Mouse (Mus musculus): ENCODE data around the gene Fam81a. TPM values are rescaled to one million over a fixed set of nuclear protein-coding genes. Genes with fewer than 3 reads are reported as not detected.

The Fam81a gene
- polyA plus RNA-seq, 1 experiment from 2014 or later, result 20.9 TPM

DNA sequence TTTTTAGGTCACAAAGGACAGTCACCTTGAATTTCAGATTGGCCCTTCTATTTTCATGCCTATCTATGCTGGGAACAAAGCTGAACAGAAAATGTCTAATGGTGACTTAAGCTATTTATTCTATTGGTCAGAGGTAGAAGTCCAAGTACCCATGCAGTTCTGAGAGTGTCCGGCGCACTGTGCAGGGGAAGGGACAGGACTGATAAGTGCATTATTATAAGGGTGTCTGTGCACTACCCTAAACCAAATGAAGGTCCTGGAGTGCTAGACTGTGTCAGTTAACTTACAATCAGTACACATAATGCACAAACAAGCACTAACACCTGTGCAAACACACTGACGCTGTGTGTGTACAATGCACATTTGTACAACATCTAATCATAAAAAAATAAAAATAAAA lies 74.9 kb downstream of the Fam81a start:
- WGBS (ENCODE audit: insufficient replicate concordance), result 75% methylated on average over 3 of the region's 3 CpGs
- H3K4me2 ChIP-seq, result no peak overlapping the region

DNA sequence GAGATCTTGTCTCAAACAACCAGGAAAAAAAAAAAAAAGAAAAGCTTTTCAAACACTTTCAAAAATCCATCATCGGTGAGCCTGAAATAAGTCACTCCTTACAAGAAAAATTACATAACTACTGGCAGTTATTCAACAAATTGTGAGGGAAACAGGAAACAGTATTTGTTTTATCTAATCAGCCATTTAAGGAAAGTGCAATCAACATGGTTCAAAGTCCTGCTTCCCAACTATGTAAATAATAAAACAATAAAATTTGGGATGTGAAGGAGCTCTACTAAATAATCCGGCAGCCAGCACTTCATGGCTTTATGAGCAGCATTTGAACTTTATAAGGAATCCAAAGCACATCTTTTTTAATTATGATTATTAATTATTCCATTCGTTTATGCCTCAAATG lies 80.3 kb downstream of the Fam81a start:
- H3K27ac ChIP-seq (ENCODE audit: low read depth, low read length), result no peak overlapping the region
- H3K36me3 ChIP-seq (ENCODE audit: control insufficient read depth, insufficient read depth, low read length), result no peaks in the 10 kb centered on the region
- H3K27me3 ChIP-seq (ENCODE audit: control insufficient read depth, insufficient read depth, low read length), result no peaks in the 10 kb centered on the region
- H3K4me1 ChIP-seq (ENCODE audit: control insufficient read depth, insufficient read depth, low read length), result no peaks in the 10 kb centered on the region
- no peaks in the 10 kb centered on the region for H3K9me3 ChIP-seq (replicated peaks; ENCODE audit: control insufficient read depth, low read length)
- H3K4me2 ChIP-seq, result no peak overlapping the region
- no peak for ATAC-seq (replicated peaks; ENCODE audit: insufficient number of reproducible peaks, low FRiP score, low TSS enrichment)
- WGBS (ENCODE audit: insufficient replicate concordance), result 76% methylated on average over 3 of the region's 3 CpGs
- H3K9ac ChIP-seq (ENCODE audit: low read depth, low read length), result no peak overlapping the region
- H3K4me3 ChIP-seq (ENCODE audit: low read depth, low read length), result no peak overlapping the region

More for the DNA sequence above, 74.9 kb downstream of the Fam81a start:
- Histone ChIP-seq H3K27me3 (ENCODE audit: control insufficient read depth, insufficient read depth, low read length) (no peaks in the 10 kb centered on the region), H3K4me3 (ENCODE audit: low read depth, low read length) (no peak overlapping the region), H3K27ac (ENCODE audit: low read depth, low read length) (no peak overlapping the region), H3K4me1 (ENCODE audit: control insufficient read depth, insufficient read depth, low read length) (no peaks in the 10 kb centered on the region), H3K36me3 (ENCODE audit: control insufficient read depth, insufficient read depth, low read length) (no peaks in the 10 kb centered on the region), H3K9ac (ENCODE audit: low read depth, low read length) (no peak overlapping the region), H3K9me3 (replicated peaks; ENCODE audit: control insufficient read depth, low read length) (no peaks in the 10 kb centered on the region)
- no peak for ATAC-seq (replicated peaks; ENCODE audit: insufficient number of reproducible peaks, low FRiP score, low TSS enrichment)

DNA sequence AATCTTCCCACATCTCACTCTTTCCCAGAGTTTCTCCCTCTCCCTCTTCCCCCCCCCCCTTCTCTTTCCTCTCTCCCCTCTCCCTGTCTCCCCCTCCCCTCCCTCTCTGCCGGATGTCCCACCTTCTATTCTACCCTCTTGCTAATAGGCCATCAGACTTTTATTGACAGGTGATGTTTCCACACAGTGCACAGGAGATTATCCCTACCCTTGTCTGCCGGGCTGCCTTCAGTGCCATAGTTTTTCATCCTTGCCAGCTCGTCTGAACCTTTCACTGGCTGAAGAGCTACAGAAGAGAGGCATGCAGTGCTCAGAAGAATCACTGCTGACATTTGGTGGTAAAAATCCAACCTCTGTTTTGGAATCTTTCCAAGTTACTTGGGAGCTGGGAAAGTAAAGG lies 88.9 kb downstream of the Fam81a start:
- Histone ChIP-seq H3K4me2 (no peak overlapping the region), H3K36me3 (ENCODE audit: control insufficient read depth, insufficient read depth, low read length) (no peaks in the 10 kb centered on the region), H3K27me3 (ENCODE audit: control insufficient read depth, insufficient read depth, low read length) (no peaks in the 10 kb centered on the region), H3K4me3 (ENCODE audit: low read depth, low read length) (no peak overlapping the region), H3K4me1 (ENCODE audit: control insufficient read depth, insufficient read depth, low read length) (peaks cover 2% of the 10 kb centered on the region; the same call in 1 of the 2 replicates), H3K27ac (ENCODE audit: low read depth, low read length) (no peak overlapping the region), H3K9ac (ENCODE audit: low read depth, low read length) (no peak overlapping the region), H3K9me3 (replicated peaks; ENCODE audit: control insufficient read depth, low read length) (no peaks in the 10 kb centered on the region)
- ATAC-seq (replicated peaks; ENCODE audit: insufficient number of reproducible peaks, low FRiP score, low TSS enrichment), result no peak
- WGBS (ENCODE audit: insufficient replicate concordance), result 43% methylated on average over 3 of the region's 3 CpGs

DNA sequence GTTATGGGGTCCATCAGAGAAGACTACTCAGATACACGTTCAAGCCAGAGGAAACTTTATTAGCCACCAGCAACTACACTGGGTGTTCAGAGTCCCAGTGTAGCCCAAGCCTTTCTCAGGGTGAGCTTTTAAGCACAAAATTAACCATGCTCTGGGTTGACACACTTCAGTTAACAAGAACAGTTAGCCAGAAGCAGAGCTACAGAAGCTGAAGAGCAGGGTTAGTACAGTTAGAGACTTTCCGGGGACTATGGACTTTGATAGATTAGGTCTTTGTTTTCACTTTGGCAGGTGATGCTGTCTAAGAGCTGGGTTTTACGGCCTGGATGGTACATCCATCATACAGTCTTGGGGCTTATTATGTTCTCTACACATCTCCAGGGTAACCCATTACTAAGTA lies 89.6 kb downstream of the Fam81a start:
- 76% methylated on average over 3 of the region's 3 CpGs for WGBS (ENCODE audit: insufficient replicate concordance)
- ATAC-seq (replicated peaks; ENCODE audit: insufficient number of reproducible peaks, low FRiP score, low TSS enrichment), result no peak
- Histone ChIP-seq H3K4me1 (ENCODE audit: control insufficient read depth, insufficient read depth, low read length) (peaks cover 2% of the 10 kb centered on the region; the same call in 1 of the 2 replicates), H3K4me3 (ENCODE audit: low read depth, low read length) (no peak overlapping the region), H3K4me2 (no peak overlapping the region), H3K9ac (ENCODE audit: low read depth, low read length) (no peak overlapping the region), H3K9me3 (replicated peaks; ENCODE audit: control insufficient read depth, low read length) (no peaks in the 10 kb centered on the region), H3K36me3 (ENCODE audit: control insufficient read depth, insufficient read depth, low read length) (no peaks in the 10 kb centered on the region), H3K27ac (ENCODE audit: low read depth, low read length) (no peak overlapping the region), H3K27me3 (ENCODE audit: control insufficient read depth, insufficient read depth, low read length) (no peaks in the 10 kb centered on the region)

DNA sequence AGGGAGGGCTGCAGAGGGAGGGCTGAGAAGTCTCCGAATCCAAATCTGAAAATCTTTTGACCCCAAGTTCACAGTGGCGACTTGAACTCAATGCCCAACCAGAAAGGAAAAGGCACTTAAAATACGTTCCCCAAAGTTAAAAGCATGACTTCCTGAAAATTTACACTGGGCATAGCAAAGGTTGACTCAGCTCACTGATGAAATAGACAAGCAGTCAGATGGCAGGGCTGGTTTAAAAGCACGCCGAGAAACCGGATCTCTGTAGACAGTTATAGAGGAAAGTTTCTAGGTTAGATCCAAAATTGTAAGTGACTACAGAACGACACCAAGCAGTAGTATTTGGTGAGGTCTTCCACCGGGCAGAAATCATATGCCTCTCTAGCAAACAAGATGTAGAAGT lies 92.5 kb downstream of the Fam81a start:
- Histone ChIP-seq H3K27me3 (ENCODE audit: control insufficient read depth, insufficient read depth, low read length) (no peaks in the 10 kb centered on the region), H3K9me3 (replicated peaks; ENCODE audit: control insufficient read depth, low read length) (no peaks in the 10 kb centered on the region), H3K36me3 (ENCODE audit: control insufficient read depth, insufficient read depth, low read length) (no peaks in the 10 kb centered on the region), H3K4me1 (ENCODE audit: control insufficient read depth, insufficient read depth, low read length) (peaks cover 2% of the 10 kb centered on the region; the same call in 1 of the 2 replicates), H3K4me3 (ENCODE audit: low read depth, low read length) (no peak overlapping the region), H3K27ac (ENCODE audit: low read depth, low read length) (no peak overlapping the region), H3K4me2 (no peak overlapping the region), H3K9ac (ENCODE audit: low read depth, low read length) (no peak overlapping the region)
- ATAC-seq (replicated peaks; ENCODE audit: insufficient number of reproducible peaks, low FRiP score, low TSS enrichment), result no peak
- 47% methylated on average over 8 of the region's 8 CpGs for WGBS (ENCODE audit: insufficient replicate concordance)

DNA sequence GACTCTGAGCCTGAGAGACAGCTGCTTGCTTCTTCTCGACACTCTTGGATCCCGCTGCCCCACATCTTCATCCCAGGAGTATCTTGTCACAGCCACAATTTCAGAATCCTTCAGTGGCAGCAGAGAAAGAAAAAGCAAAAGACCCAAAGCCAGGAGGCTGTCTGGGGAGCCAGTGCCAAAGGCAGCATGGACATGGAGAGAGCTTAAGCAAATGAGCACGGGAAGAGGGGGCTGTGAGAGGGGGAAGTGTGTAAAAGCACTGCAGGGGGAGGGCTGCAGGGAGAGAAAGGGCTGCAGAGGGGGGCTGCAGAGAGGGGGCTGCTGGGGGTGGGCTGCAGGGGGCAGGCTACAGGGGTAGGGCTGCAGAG lies 93.0 kb downstream of the Fam81a start:
- no peak overlapping the region for H3K4me3 ChIP-seq (ENCODE audit: low read depth, low read length)
- H3K36me3 ChIP-seq (ENCODE audit: control insufficient read depth, insufficient read depth, low read length), result no peaks in the 10 kb centered on the region
- no peaks in the 10 kb centered on the region for H3K9me3 ChIP-seq (replicated peaks; ENCODE audit: control insufficient read depth, low read length)
- H3K4me1 ChIP-seq (ENCODE audit: control insufficient read depth, insufficient read depth, low read length), result peaks cover 2% of the 10 kb centered on the region; the same call in 1 of the 2 replicates
- no peak overlapping the region for H3K27ac ChIP-seq (ENCODE audit: low read depth, low read length)
- H3K9ac ChIP-seq (ENCODE audit: low read depth, low read length), result no peak overlapping the region
- 34% methylated on average over 3 of the region's 3 CpGs for WGBS (ENCODE audit: insufficient replicate concordance)
- no peak overlapping the region for H3K4me2 ChIP-seq
- ATAC-seq (replicated peaks; ENCODE audit: insufficient number of reproducible peaks, low FRiP score, low TSS enrichment), result no peak
- H3K27me3 ChIP-seq (ENCODE audit: control insufficient read depth, insufficient read depth, low read length), result no peaks in the 10 kb centered on the region

DNA sequence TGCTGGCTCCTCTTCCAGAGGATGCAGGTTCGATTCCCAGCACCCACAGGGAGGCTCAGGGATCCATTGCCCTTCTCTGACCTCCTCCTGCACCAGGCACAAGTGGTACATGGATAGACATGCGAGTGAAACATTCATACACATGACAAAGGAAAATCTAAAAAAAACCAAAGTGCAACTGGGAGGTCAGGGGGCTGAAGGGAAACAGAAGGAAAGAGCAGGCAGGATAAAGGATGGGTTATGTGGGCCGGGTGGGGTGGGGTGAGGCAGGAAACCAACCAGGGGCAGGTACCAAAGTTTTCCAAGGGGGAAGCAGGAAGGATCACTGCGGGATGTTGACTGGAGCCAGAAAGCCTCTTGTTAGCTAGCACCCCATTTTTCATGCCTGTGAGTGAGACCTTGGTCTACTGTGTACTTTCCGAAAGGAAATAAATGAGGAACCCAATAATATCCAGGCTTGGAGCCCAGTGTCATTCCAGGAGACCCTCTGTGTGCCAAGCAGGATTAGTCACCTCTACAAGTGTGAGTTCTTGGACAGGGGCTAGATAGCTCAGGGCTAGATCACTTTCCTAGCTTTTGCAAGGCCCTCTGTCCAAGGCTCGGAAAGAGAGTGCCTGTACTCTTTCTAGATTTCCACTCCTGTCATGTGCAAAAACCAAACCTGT lies 93.5 kb downstream of the Fam81a start:
- Histone ChIP-seq H3K36me3 (ENCODE audit: control insufficient read depth, insufficient read depth, low read length) (no peaks in the 10 kb centered on the region), H3K9ac (ENCODE audit: low read depth, low read length) (no peak overlapping the region), H3K27me3 (ENCODE audit: control insufficient read depth, insufficient read depth, low read length) (no peaks in the 10 kb centered on the region), H3K4me2 (no peak overlapping the region), H3K4me3 (ENCODE audit: low read depth, low read length) (no peak overlapping the region), H3K4me1 (ENCODE audit: control insufficient read depth, insufficient read depth, low read length) (peaks cover 2% of the 10 kb centered on the region; the same call in 1 of the 2 replicates), H3K27ac (ENCODE audit: low read depth, low read length) (no peak overlapping the region), H3K9me3 (replicated peaks; ENCODE audit: control insufficient read depth, low read length) (no peaks in the 10 kb centered on the region)
- 50% methylated on average over 6 of the region's 6 CpGs for WGBS (ENCODE audit: insufficient replicate concordance)
- no peak for ATAC-seq (replicated peaks; ENCODE audit: insufficient number of reproducible peaks, low FRiP score, low TSS enrichment)

DNA sequence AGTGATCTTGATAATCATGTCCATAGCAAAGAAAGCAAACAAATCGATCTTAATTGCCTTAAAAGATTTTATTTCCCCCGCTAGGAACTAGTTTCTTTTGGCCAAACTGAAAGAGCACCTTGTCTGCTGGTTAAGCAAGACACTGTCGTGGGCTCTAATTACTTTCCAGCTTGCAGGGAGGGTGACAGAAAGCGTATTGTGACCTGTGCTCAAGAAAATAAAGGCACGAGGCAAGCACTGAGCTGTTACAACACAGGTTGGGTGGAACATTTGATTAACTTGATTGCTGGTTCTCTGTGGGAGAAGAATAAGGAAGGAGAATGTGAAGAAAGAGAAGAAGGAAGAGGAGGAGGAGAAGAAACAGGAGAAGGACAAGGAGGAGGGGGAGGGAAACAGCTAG lies 94.1 kb downstream of the Fam81a start:
- Histone ChIP-seq H3K9me3 (replicated peaks; ENCODE audit: control insufficient read depth, low read length) (no peaks in the 10 kb centered on the region), H3K27ac (ENCODE audit: low read depth, low read length) (no peak overlapping the region), H3K9ac (ENCODE audit: low read depth, low read length) (no peak overlapping the region), H3K4me1 (ENCODE audit: control insufficient read depth, insufficient read depth, low read length) (peaks cover 2% of the 10 kb centered on the region; the same call in 1 of the 2 replicates), H3K36me3 (ENCODE audit: control insufficient read depth, insufficient read depth, low read length) (no peaks in the 10 kb centered on the region), H3K27me3 (ENCODE audit: control insufficient read depth, insufficient read depth, low read length) (no peaks in the 10 kb centered on the region), H3K4me3 (ENCODE audit: low read depth, low read length) (no peak overlapping the region), H3K4me2 (no peak overlapping the region)
- no peak for ATAC-seq (replicated peaks; ENCODE audit: insufficient number of reproducible peaks, low FRiP score, low TSS enrichment)
- 51% methylated on average over 5 of the region's 5 CpGs for WGBS (ENCODE audit: insufficient replicate concordance)

DNA sequence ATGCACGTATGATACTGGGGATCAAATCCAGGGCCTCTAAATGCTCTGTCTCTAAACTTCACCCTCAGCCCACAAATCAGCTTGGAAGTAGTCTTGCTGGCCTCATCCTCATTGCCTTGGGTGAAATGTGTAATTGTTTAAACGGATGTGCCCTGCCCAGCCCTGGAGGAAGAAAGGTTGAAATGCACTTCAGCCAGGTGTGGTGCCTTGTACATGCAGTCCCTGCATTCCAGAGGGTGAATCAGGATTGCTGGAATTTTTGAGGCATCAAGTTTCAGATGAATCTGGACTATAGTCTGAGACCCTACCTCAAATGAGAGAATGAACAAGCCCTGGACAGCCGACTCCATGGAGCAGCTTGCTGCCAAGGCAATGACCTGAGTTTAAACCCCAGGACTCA lies 94.5 kb downstream of the Fam81a start:
- 62% methylated on average over 3 of the region's 3 CpGs for WGBS (ENCODE audit: insufficient replicate concordance)
- H3K9me3 ChIP-seq (replicated peaks; ENCODE audit: control insufficient read depth, low read length), result no peaks in the 10 kb centered on the region
- no peak overlapping the region for H3K4me2 ChIP-seq

More for the DNA sequence above, 94.5 kb downstream of the Fam81a start:
- H3K27me3 ChIP-seq (ENCODE audit: control insufficient read depth, insufficient read depth, low read length), result no peaks in the 10 kb centered on the region
- no peak overlapping the region for H3K9ac ChIP-seq (ENCODE audit: low read depth, low read length)
- H3K36me3 ChIP-seq (ENCODE audit: control insufficient read depth, insufficient read depth, low read length), result no peaks in the 10 kb centered on the region
- no peak overlapping the region for H3K4me3 ChIP-seq (ENCODE audit: low read depth, low read length)
- ATAC-seq (replicated peaks; ENCODE audit: insufficient number of reproducible peaks, low FRiP score, low TSS enrichment), result no peak
- H3K27ac ChIP-seq (ENCODE audit: low read depth, low read length), result no peak overlapping the region
- peaks cover 2% of the 10 kb centered on the region; the same call in 1 of the 2 replicates for H3K4me1 ChIP-seq (ENCODE audit: control insufficient read depth, insufficient read depth, low read length)
